7 mouse cellular contexts compared by ENCODE assay signal in genomic region chr8:70691727-70692231, GRCm38 (mm10). TPM values are rescaled to one million over a fixed set of nuclear protein-coding genes. Genes with fewer than 3 reads are reported as not detected.
DNase-seq lines count a peak whose midpoint lies in the region; ATAC-seq and TF ChIP-seq lines count a peak whose summit lies in the region.

No protein-coding gene starts in this region.

- no peaks in the 10 kb centered on the region for H3K36me3 ChIP-seq in liver, embryonic 13.5 days

- H3K4me3 ChIP-seq in liver, embryonic 13.5 days (replicated peaks) = peak overlapping the region; percentile 14
- H3K4me3 ChIP-seq in cerebellum, adult 2 months (replicated peaks; ENCODE audit: insufficient read depth, low read depth, low read length) = no peak overlapping the region

- peak overlapping the region; percentile 30; the same call in 1 of the 2 replicates for H3K9ac ChIP-seq in liver, embryonic 13.5 days

- ATAC-seq in liver, embryonic 13.5 days (ENCODE audit: low read depth) = no peak
- ATAC-seq in megakaryocyte progenitor cell, adult 5-6 weeks (replicated peaks; ENCODE audit: poor library complexity) = no peak

- H3K4me2 ChIP-seq in liver, embryonic 13.5 days = peak overlapping the region; percentile 52

- DNase-seq in ES-CJ7 (ENCODE audit: low read depth, low spot score) = peak; percentile 95
- DNase-seq in brain, embryonic 14.5 days (ENCODE audit: low read depth) = peak; percentile 92
- DNase-seq in hindlimb bud, embryonic 11.5 days (ENCODE audit: extremely low spot score, low read depth, low spot score) = peak; percentile 77
- DNase-seq in liver, embryonic 13.5 days = no peak
- peak; percentile 71 for DNase-seq in testis, postnatal 10 days (ENCODE audit: low spot score)
- no peak for DNase-seq in cerebellum, adult 2 months

- peaks cover 8% of the 10 kb centered on the region for H3K27me3 ChIP-seq in liver, embryonic 13.5 days
- no peaks in the 10 kb centered on the region for H3K27me3 ChIP-seq in cerebellum, adult 2 months (ENCODE audit: control insufficient read depth, insufficient read depth, low read length)

- H3K27ac ChIP-seq in liver, embryonic 13.5 days = no peak overlapping the region
- no peak overlapping the region for H3K27ac ChIP-seq in cerebellum, adult 2 months (ENCODE audit: insufficient read depth, low read length)

- 8% methylated on average over 19 of the region's 20 CpGs for WGBS in liver, embryonic 13.5 days (ENCODE audit: insufficient replicate concordance)
- 6% methylated on average over 20 of the region's 20 CpGs for WGBS in cerebellum, adult 2 months

- TF ChIP-seq CTCF in brain, embryonic 14.5 days (IDR thresholded peaks at IDR 0.05; ENCODE audit: borderline replicate concordance, extremely low read depth, insufficient read depth, insufficient read length) = no peak
- no peak for TF ChIP-seq CTCF in cerebellum, adult 2 months (IDR thresholded peaks at IDR 0.05; ENCODE audit: borderline replicate concordance, insufficient read depth, low read depth, low read length)

- H3K4me1 ChIP-seq in liver, embryonic 13.5 days (replicated peaks) = peaks cover 47% of the 10 kb centered on the region
- H3K4me1 ChIP-seq in cerebellum, adult 2 months (ENCODE audit: control insufficient read depth, insufficient read depth, low read length) = peaks cover 23% of the 10 kb centered on the region

- H3K9me3 ChIP-seq in liver, embryonic 13.5 days (replicated peaks) = no peaks in the 10 kb centered on the region

- no peak for TF ChIP-seq POLR2A in brain, embryonic 14.5 days (IDR thresholded peaks at IDR 0.05; ENCODE audit: borderline replicate concordance, extremely low read depth, insufficient read depth, insufficient read length, poor library complexity, severe bottlenecking)
- no peak for TF ChIP-seq POLR2A in cerebellum, adult 2 months (IDR thresholded peaks at IDR 0.05; ENCODE audit: borderline replicate concordance, insufficient read depth, low read length)

RNA-seq across cellular contexts. Expression of gene Jund, which starts 7.0 kb away (rescaled TPM):
- polyA plus RNA-seq in brain, embryonic 14.5 days (2012; rRNA removed) = 281 and 291 TPM in 2 replicates
- 17.9 and 22.0 TPM in 2 replicates for polyA plus RNA-seq in liver, embryonic 13.5 days (2015; fragmentation: Nextera tagmentation; extraction: Ambion mirVana)
- 16.1 and 29.1 TPM in 2 replicates for total RNA-seq in megakaryocyte progenitor cell, adult 5-6 weeks (2015)
- total RNA-seq in megakaryocyte progenitor cell, adult 5-6 weeks (2017) = 19.8 and 21.0 TPM in 2 replicates
- polyA plus RNA-seq in cerebellum, adult 2 months (2012; rRNA removed) = 252 and 274 TPM in 2 replicates

RNA-seq across cellular contexts. Expression of gene Iqcn, which starts 11.5 kb away (rescaled TPM):
- 0.10 and 0.23 TPM in 2 replicates for polyA plus RNA-seq in brain, embryonic 14.5 days (2012; rRNA removed)
- not detected in 2 replicates for polyA plus RNA-seq in liver, embryonic 13.5 days (2015; fragmentation: Nextera tagmentation; extraction: Ambion mirVana)
- total RNA-seq in megakaryocyte progenitor cell, adult 5-6 weeks (2015) = 0.07 TPM in 1 of 2 replicates, not detected in the other
- not detected in 2 replicates for total RNA-seq in megakaryocyte progenitor cell, adult 5-6 weeks (2017)
- 0.08 and 0.11 TPM in 2 replicates for polyA plus RNA-seq in cerebellum, adult 2 months (2012; rRNA removed)

RNA-seq across cellular contexts. Expression of gene Lsm4, which starts 18.7 kb away (rescaled TPM):
- 159 and 208 TPM in 2 replicates for polyA plus RNA-seq in brain, embryonic 14.5 days (2012; rRNA removed)
- 185 and 200 TPM in 2 replicates for polyA plus RNA-seq in liver, embryonic 13.5 days (2015; fragmentation: Nextera tagmentation; extraction: Ambion mirVana)
- total RNA-seq in megakaryocyte progenitor cell, adult 5-6 weeks (2015) = 121 and 125 TPM in 2 replicates
- 214 and 249 TPM in 2 replicates for total RNA-seq in megakaryocyte progenitor cell, adult 5-6 weeks (2017)
- polyA plus RNA-seq in cerebellum, adult 2 months (2012; rRNA removed) = 113 and 117 TPM in 2 replicates

RNA-seq across cellular contexts. Expression of gene Gm3336, which starts 26.6 kb away (rescaled TPM):
- not detected in 2 replicates for polyA plus RNA-seq in brain, embryonic 14.5 days (2012; rRNA removed)
- 0.14 TPM in 1 of 2 replicates, not detected in the other for polyA plus RNA-seq in liver, embryonic 13.5 days (2015; fragmentation: Nextera tagmentation; extraction: Ambion mirVana)
- total RNA-seq in megakaryocyte progenitor cell, adult 5-6 weeks (2015) = not detected in 2 replicates
- total RNA-seq in megakaryocyte progenitor cell, adult 5-6 weeks (2017) = 0.12 TPM in 1 of 2 replicates, not detected in the other
- polyA plus RNA-seq in cerebellum, adult 2 months (2012; rRNA removed) = 0.13 TPM in 1 of 2 replicates, not detected in the other

RNA-seq across cellular contexts. Expression of gene Pgpep1, which starts 31.6 kb away (rescaled TPM):
- polyA plus RNA-seq in brain, embryonic 14.5 days (2012; rRNA removed) = 80.8 and 83.7 TPM in 2 replicates
- polyA plus RNA-seq in liver, embryonic 13.5 days (2015; fragmentation: Nextera tagmentation; extraction: Ambion mirVana) = 17.9 and 19.5 TPM in 2 replicates
- total RNA-seq in megakaryocyte progenitor cell, adult 5-6 weeks (2015) = 11.7 and 11.8 TPM in 2 replicates
- 3.6 and 5.2 TPM in 2 replicates for total RNA-seq in megakaryocyte progenitor cell, adult 5-6 weeks (2017)
- polyA plus RNA-seq in cerebellum, adult 2 months (2012; rRNA removed) = 28.3 and 32.5 TPM in 2 replicates

Comparison
In these comparisons a context has a peak if more than half of its experiments do, and no peak if none do; other contexts are left out.
1. DNase-seq: peak in ES-CJ7 (single experiment), brain, embryonic 14.5 days (single experiment), hindlimb bud, embryonic 11.5 days (single experiment) and testis, postnatal 10 days (single experiment); none in liver, embryonic 13.5 days (single experiment) and cerebellum, adult 2 months (0 of 2).
2. RNA of gene Jund, which starts 7.0 kb away (polyA plus RNA-seq): 281 to 291 TPM in brain, embryonic 14.5 days and 252 to 274 TPM in cerebellum, adult 2 months; 17.9 to 22.0 TPM in liver, embryonic 13.5 days; every median in the first group is over 10 times any median in the second.